Mouse (Mus musculus) kidney, embryonic 16.5 days (tissue): ENCODE results near the gene Cubn. TPM values are rescaled to one million over a fixed set of nuclear protein-coding genes. Genes with fewer than 3 reads are reported as not detected.

Experiments
- ATAC-seq: fragments of 200-750 bp; cut with Nextera tagmentation; 2 replicates; pipeline ENCODE4 v1.8.0; 2017; ENCODE audit warnings: moderate TSS enrichment; ENCODE audit not compliant: low FRiP score, low TSS enrichment
- H3K27ac ChIP-seq: fragments of 300-500 bp; sonication (generic); 2 replicates; pipeline ENCODE4 v1.5.1; 2014; ENCODE audit warnings: low read length
- H3K27me3 ChIP-seq: fragments of 300-500 bp; sonication (generic); 2 replicates; pipeline ENCODE4 v1.6.1; 2014; ENCODE audit warnings: low read length, control low read depth, mixed read lengths; ENCODE audit not compliant: insufficient read depth
- H3K36me3 ChIP-seq: fragments of 300-500 bp; sonication (generic); 2 replicates; pipeline ENCODE4 v1.6.1; 2014; ENCODE audit warnings: low read length, control low read depth, mixed read lengths; ENCODE audit not compliant: insufficient read depth
- H3K4me1 ChIP-seq: fragments of 300-500 bp; sonication (generic); 2 replicates; pipeline ENCODE4 v1.6.1; 2014; ENCODE audit warnings: low read length, control low read depth, mixed read lengths; ENCODE audit not compliant: insufficient read depth
- H3K4me2 ChIP-seq: fragments of 300-500 bp; sonication (generic); replicated peaks from 2 replicates; pipeline ENCODE4 v1.6.1; 2014; ENCODE audit warnings: low read depth, low read length
- H3K4me3 ChIP-seq: fragments of 300-500 bp; sonication (generic); 2 replicates; pipeline ENCODE4 v1.5.1; 2014; ENCODE audit warnings: mild to moderate bottlenecking, low read length
- H3K9ac ChIP-seq: fragments of 300-500 bp; sonication (generic); replicated peaks from 2 replicates; pipeline ENCODE4 v1.6.1; 2014; ENCODE audit warnings: low read length
- H3K9me3 ChIP-seq: fragments of 300-500 bp; sonication (generic); 2 replicates; pipeline ENCODE4 v1.6.1; 2016; ENCODE audit warnings: low read length, control low read depth
- WGBS: fragments of 180-500 bp; shearing (Covaris S2); extraction: QIAGEN DNeasy Blood & Tissue Kit; methylation state at CpG from one replicate; pipeline ENCODE4 v1.1.7; 2014; 5-methylcytosine and 5-hydroxymethylcytosine counted together
- polyA plus RNA-seq: library from polyadenylated mRNA; unstranded; fragments of >200 nt; fragmentation: Nextera tagmentation; extraction: Ambion mirVana; gene quantifications from 2 replicates; pipeline ENCODE4 v1.2.1, GENCODE M21; 2015

Gene Cubn
- polyA plus RNA-seq, 1 experiment from 2014 or later, result 7.9 TPM

DNA sequence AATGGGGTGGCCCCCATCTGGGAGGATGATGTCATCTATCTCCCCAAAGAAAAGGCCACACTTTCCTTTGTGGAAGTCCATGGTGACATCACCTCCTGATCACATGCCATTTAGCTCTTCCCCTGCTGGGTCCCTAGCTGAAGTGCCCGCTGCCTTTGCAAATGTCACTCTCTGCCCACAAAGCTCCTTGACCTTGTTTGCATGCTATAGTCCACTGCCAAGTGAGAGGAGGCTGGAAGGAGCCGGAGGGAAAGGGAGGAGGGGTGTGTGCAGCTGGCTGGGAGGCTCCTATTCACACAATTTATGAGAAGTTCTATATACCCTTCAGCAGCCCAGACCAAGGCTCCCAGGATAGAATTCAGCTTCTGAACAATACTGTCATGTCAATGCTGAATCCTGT, 92.7 kb downstream of the Cubn start:
- WGBS, result 12% methylated on average over 2 of the region's 2 CpGs
- peak overlapping the region; percentile 68 for H3K27ac ChIP-seq
- peaks cover 14% of the 10 kb centered on the region for H3K4me1 ChIP-seq
- no peaks in the 10 kb centered on the region for H3K9me3 ChIP-seq
- no peak overlapping the region for H3K4me2 ChIP-seq
- no peaks in the 10 kb centered on the region for H3K36me3 ChIP-seq
- peak; percentile 89 for ATAC-seq
- no peaks in the 10 kb centered on the region for H3K27me3 ChIP-seq
- H3K4me3 ChIP-seq, result no peak overlapping the region
- H3K9ac ChIP-seq, result no peak overlapping the region

DNA sequence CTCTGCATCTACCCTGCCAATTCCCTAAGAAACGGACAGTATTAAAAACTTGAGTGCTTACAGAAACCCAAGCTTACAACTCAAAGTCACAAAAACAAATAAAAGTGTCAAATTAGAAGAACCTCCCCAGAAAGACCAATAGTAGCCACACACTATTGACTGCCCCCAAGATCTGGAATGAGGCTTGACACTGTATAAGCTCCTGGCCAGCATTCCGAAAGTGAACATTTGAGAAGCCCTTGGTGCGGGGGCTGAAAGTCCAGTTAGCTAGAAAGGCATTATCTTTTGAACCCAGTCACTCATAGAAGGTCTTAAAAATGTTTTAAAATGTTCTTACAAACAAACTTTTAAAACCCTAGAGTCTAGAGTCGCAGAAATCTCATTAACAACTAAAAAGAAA, 93.1 kb downstream of the Cubn start:
- H3K4me1 ChIP-seq, result peaks cover 14% of the 10 kb centered on the region
- no peaks in the 10 kb centered on the region for H3K27me3 ChIP-seq
- no peak overlapping the region for H3K4me3 ChIP-seq
- 33% methylated on average over 4 of the region's 4 CpGs for WGBS
- peak overlapping the region; percentile 68 for H3K27ac ChIP-seq
- ATAC-seq, result peak; percentile 86
- H3K4me2 ChIP-seq, result no peak overlapping the region
- no peaks in the 10 kb centered on the region for H3K36me3 ChIP-seq
- H3K9ac ChIP-seq, result no peak overlapping the region
- H3K9me3 ChIP-seq, result no peaks in the 10 kb centered on the region

DNA sequence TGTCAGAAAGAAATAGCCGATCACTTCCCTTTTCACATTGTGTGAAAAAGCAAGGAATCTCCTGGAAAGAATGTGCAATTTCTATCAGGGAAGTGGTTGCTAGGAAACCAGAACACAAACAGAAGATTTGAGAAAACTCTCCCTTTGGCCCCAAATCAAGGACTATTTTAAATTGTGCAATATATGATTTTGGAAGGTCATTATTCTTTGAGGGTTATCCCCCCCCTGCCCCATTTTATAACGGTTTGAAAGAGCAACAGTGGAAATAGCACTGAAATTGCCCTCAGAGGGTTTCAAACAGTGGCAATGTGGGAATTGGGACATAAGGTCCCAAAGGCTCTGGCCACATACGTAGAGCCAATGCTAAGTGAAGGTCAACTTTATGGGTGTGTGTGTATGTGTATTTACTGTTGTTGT, 95.5 kb downstream of the Cubn start:
- H3K4me3 ChIP-seq, result no peak overlapping the region
- H3K9me3 ChIP-seq, result no peaks in the 10 kb centered on the region
- WGBS, result 49% methylated on average over 3 of the region's 3 CpGs
- H3K36me3 ChIP-seq, result no peaks in the 10 kb centered on the region
- no peaks in the 10 kb centered on the region for H3K27me3 ChIP-seq
- H3K9ac ChIP-seq, result no peak overlapping the region
- no peak for ATAC-seq
- H3K4me1 ChIP-seq, result peaks cover 14% of the 10 kb centered on the region
- H3K4me2 ChIP-seq, result no peak overlapping the region
- no peak overlapping the region; the same call in 1 of the 2 replicates for H3K27ac ChIP-seq

DNA sequence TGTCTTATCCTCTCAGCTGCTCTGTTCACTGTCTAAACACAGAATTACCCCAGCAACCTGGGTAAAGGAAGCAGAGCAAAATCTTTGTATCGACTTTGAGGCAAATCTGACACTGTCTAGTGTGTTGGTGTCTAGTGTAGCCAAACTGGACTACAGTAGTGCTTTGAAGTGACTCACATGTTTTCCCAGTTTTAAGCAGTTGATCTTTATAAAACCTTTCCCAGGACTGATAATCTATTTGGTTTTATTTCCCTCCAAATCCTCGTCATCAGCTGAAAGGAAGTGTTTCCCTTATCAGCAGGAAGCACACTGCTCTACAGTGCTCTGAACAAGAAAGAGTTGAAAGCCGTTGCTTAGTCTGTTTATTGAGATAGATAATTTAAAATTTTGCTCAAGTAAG, 100.6 kb downstream of the Cubn start:
- no peak for ATAC-seq
- WGBS, result 53% methylated on average over 3 of the region's 3 CpGs
- H3K27ac ChIP-seq, result peak overlapping the region; percentile 13; the same call in 1 of the 2 replicates

DNA sequence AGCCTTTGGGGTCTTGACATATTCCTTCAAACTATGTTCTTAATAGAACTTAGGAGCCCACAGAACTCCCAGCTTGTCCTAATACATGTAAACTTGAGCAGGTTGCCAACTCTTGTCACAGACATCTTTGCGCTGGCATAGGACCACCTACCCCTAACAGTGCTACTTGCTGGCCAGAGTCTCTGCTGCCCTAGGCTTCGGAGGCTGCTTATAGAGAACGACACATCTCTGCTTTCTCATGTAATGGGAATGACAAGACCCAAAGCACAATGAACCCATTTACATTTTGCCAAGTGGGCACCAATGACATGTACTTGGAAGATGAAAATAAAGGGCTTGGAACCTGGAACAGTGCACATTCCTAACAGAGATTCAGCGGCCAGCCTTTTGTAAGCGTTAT, 105.0 kb downstream of the Cubn start:
- Histone ChIP-seq H3K4me2 (no peak overlapping the region), H3K9me3 (no peaks in the 10 kb centered on the region), H3K4me3 (no peak overlapping the region), H3K4me1 (peaks cover 16% of the 10 kb centered on the region), H3K9ac (no peak overlapping the region), H3K27ac (no peak overlapping the region), H3K36me3 (no peaks in the 10 kb centered on the region), H3K27me3 (no peaks in the 10 kb centered on the region)
- 94% methylated on average over 5 of the region's 5 CpGs for WGBS
- no peak for ATAC-seq

More for the DNA sequence above, 100.6 kb downstream of the Cubn start:
- Histone ChIP-seq H3K4me3 (no peak overlapping the region), H3K27me3 (no peaks in the 10 kb centered on the region), H3K9me3 (no peaks in the 10 kb centered on the region), H3K9ac (no peak overlapping the region), H3K4me1 (peaks cover 3% of the 10 kb centered on the region), H3K36me3 (no peaks in the 10 kb centered on the region), H3K4me2 (no peak overlapping the region)

- Histone ChIP-seq H3K36me3 (no peaks in the 10 kb centered on the region), H3K9ac (no peak overlapping the region), H3K4me1 (peaks cover 16% of the 10 kb centered on the region), H3K27me3 (no peaks in the 10 kb centered on the region), H3K27ac (peak overlapping the region; percentile 86), H3K4me2 (no peak overlapping the region), H3K4me3 (no peak overlapping the region), H3K9me3 (no peaks in the 10 kb centered on the region)
- WGBS, result 56% methylated on average over 3 of the region's 3 CpGs
- ATAC-seq, result peak; percentile 27; the same call in 1 of the 2 replicates
Observed at GRCm38 (mm10) chr2:13385542-13386345, 105.9 kb downstream of the Cubn start.

DNA sequence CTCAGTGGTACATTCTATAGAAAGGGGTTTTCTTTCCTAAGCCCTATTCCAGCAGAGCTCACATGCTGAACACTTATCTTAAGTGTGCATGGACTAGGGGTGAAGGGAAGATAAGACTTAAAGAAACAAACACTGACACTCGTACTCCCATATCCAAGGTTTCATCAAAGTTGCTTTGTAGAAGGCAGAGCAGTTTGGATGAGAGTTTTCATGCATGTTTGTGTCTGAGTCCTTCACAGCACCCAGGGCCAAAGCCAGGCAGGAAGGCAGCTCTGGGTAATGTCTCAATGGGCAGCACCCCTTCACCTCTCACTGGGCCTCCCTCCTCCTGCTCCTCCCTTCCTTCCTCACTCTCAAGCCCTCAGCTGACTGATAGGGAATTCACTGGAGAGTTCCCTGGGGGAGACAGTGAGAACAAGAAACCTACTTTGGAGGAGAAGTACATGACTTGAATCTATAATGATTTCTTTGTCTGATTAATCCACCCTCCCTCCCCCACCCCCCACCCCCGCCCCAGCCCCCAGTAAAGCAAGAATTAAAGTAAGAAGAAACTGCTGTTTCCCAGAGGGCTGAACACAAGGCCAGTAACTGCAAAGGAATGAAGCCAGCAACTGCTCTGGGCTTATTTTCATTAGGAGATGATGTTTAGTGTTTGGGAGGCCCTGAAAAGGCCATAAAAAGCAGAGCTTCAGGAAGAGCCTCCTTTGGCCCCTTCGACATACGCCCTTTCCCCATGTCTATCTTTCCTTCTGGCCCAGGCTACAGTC, 106.7 kb downstream of the Cubn start:
- Histone ChIP-seq H3K4me2 (no peak overlapping the region), H3K36me3 (no peaks in the 10 kb centered on the region), H3K9me3 (no peaks in the 10 kb centered on the region), H3K9ac (no peak overlapping the region), H3K27me3 (no peaks in the 10 kb centered on the region), H3K4me1 (peaks cover 16% of the 10 kb centered on the region), H3K4me3 (no peak overlapping the region), H3K27ac (peak overlapping the region; percentile 86)
- 35% methylated on average over 4 of the region's 4 CpGs for WGBS
- peak; percentile 75 for ATAC-seq

DNA sequence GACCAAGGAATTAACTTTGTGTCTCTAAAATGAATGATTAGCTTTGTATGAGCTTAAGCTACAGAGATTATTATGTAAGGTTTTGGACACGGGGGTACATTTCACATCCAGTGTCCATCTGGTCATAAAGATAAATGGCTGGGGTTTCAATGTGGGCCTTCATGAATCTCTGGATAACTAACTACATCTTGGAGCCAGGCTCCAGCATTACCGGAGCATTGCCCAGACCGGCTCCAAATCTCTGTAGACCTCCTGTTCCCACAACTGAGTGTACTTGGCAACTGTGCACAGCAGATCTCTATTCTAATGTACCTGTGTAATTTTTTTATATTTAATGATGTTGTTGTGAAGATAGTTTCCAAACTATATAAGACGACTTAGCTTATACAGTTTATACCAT, 115.4 kb downstream of the Cubn start:
- Histone ChIP-seq H3K4me2 (no peak overlapping the region), H3K9ac (no peak overlapping the region), H3K27me3 (no peaks in the 10 kb centered on the region), H3K36me3 (no peaks in the 10 kb centered on the region), H3K4me1 (peaks cover 20% of the 10 kb centered on the region), H3K9me3 (no peaks in the 10 kb centered on the region), H3K27ac (no peak overlapping the region), H3K4me3 (no peak overlapping the region)
- 86% methylated on average over 4 of the region's 4 CpGs for WGBS
- ATAC-seq, result no peak

DNA sequence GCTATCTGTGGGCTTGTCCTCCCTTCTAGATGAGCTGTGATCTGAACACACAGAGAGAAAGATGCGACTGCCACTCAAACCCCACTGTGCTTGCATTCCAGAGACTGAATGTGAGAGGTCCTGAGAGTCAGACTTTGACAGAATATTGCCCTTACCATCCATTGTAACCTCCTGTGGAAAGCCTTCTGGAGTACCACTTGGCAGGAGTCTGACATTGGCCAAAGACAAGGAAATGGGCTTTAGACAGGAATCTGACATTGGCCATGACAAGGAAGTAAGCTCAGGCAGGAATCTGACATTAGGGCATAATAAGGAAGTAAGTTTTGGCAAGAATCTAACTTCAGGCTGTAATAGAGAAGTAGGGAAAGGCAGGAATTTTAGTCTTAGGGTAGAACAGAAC, 118.3 kb downstream of the Cubn start:
- H3K27ac ChIP-seq, result peak overlapping the region; percentile 97; the same call in 1 of the 2 replicates
- H3K4me2 ChIP-seq, result no peak overlapping the region
- H3K36me3 ChIP-seq, result no peaks in the 10 kb centered on the region
- H3K4me3 ChIP-seq, result no peak overlapping the region
- ATAC-seq, result no peak
- 80% methylated on average over 1 of the region's 1 CpGs for WGBS
- H3K4me1 ChIP-seq, result peaks cover 25% of the 10 kb centered on the region
- H3K9me3 ChIP-seq, result no peaks in the 10 kb centered on the region
- H3K9ac ChIP-seq, result no peak overlapping the region
- H3K27me3 ChIP-seq, result no peaks in the 10 kb centered on the region

DNA sequence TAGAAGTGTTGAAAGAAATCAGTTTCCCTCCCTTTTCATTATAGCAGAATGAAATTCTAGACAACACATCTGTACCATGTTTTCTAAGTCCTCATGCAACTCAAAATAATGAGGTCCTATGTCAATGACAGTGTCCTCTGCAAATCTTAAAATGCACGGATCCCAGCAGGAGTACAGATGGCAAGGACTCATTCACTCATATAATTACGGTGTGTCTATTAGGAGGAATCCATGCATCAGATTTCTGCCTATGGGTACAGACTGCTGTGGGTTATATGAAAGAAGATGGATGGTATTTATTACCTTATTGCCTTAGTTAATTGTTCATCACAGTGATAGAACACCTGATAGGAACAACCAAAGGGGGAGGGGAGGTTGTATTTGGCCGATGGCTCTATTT, 118.8 kb downstream of the Cubn start:
- Histone ChIP-seq H3K4me2 (peak overlapping the region; percentile 31; the same call in 1 of the 2 replicates), H3K9me3 (no peaks in the 10 kb centered on the region), H3K4me3 (no peak overlapping the region), H3K27ac (peak overlapping the region; percentile 97), H3K9ac (no peak overlapping the region), H3K4me1 (peaks cover 25% of the 10 kb centered on the region), H3K36me3 (no peaks in the 10 kb centered on the region), H3K27me3 (no peaks in the 10 kb centered on the region)
- peak; percentile 36; the same call in 1 of the 2 replicates for ATAC-seq
- WGBS, result 26% methylated on average over 3 of the region's 3 CpGs
